Mouse (Mus musculus): ENCODE measurements at regions not wholly inside any gene's neighbourhood (a gene's known extent, or its start where the extent isn't known, plus 50 kb on each side); places are given as distances from the start of the nearest gene placed in this dataset.

DNA sequence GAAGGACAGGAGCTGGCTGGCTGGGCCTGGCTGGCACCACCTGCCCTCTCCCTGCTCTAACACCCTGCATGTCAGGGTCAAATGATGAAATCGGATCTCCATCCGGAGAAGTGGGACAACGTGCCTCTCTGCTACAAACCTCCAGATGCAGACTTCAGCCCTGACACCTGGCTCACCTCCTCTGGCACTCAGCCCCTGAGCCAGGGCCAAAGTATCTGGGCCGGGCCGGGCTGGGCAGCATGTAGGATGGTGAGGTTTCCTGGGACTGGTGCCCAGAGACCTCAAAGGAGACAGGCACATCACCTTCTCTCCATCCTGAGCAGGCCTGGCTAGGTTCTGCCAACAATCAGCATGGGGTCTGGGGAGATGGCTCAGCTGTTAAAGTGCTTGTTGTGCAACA is 113.5 kb downstream of the Tfcp2l1 start:
- Histone ChIP-seq H3K4me1 (replicated peaks; ENCODE audit: insufficient read depth, low read length) (no peaks in the 10 kb centered on the region), H3K4me3 (replicated peaks; ENCODE audit: low read depth, low read length) (no peak overlapping the region), H3K9ac (ENCODE audit: low read depth, low read length) (no peak overlapping the region), H3K27ac (no peak overlapping the region), H3K9me3 (replicated peaks; ENCODE audit: low read length) (no peaks in the 10 kb centered on the region; the same call in 1 of the 2 replicates), H3K4me2 (ENCODE audit: low read length) (no peak overlapping the region), H3K27me3 (ENCODE audit: insufficient read depth, low read length) (no peaks in the 10 kb centered on the region), H3K36me3 (ENCODE audit: insufficient read depth, low read length) (no peaks in the 10 kb centered on the region)
- no peak for ATAC-seq (replicated peaks; ENCODE audit: low FRiP score, low read depth)
- WGBS, result 62% methylated on average over 5 of the region's 5 CpGs
- DNase-seq (ENCODE audit: low spot score), result no peak
- no peak for TF ChIP-seq CTCF (IDR thresholded peaks at IDR 0.05; ENCODE audit: low read depth)

DNA sequence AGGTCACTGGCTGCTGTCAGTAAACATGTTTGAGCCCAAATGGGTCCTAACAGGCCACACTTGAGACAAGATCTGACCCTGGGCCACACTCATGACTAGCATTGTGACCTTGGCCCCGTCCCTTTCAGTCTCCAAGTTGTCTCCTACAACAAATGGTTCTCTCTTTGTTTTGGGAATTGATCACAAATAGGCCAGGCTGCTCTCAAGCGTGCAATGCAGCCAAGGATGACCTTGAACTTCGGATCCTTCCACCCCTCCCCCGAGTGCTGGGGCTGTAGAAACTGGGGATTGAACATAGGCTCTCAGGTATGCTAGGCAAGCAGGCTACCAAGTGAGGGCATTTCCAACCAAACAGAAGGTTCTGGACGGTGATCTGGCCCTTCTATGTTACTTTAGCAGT is 120.5 kb downstream of the Tfcp2l1 start:
- H3K9ac ChIP-seq (ENCODE audit: low read depth, low read length), result no peak overlapping the region
- no peak for DNase-seq (ENCODE audit: low spot score)
- H3K4me1 ChIP-seq (replicated peaks; ENCODE audit: insufficient read depth, low read length), result no peaks in the 10 kb centered on the region
- no peaks in the 10 kb centered on the region; the same call in 1 of the 2 replicates for H3K9me3 ChIP-seq (replicated peaks; ENCODE audit: low read length)
- no peaks in the 10 kb centered on the region for H3K36me3 ChIP-seq (ENCODE audit: insufficient read depth, low read length)
- no peak overlapping the region for H3K4me3 ChIP-seq (replicated peaks; ENCODE audit: low read depth, low read length)
- H3K4me2 ChIP-seq (ENCODE audit: low read length), result no peak overlapping the region
- H3K27ac ChIP-seq, result no peak overlapping the region
- ATAC-seq (replicated peaks; ENCODE audit: low FRiP score, low read depth), result no peak
- no peaks in the 10 kb centered on the region for H3K27me3 ChIP-seq (ENCODE audit: insufficient read depth, low read length)
- 54% methylated on average over 5 of the region's 5 CpGs for WGBS
- no peak for TF ChIP-seq CTCF (IDR thresholded peaks at IDR 0.05; ENCODE audit: low read depth)

GRCm38 (mm10) chr1:118752869-118753268 is 125.1 kb downstream of the Tfcp2l1 start:
- Histone ChIP-seq H3K36me3 (ENCODE audit: insufficient read depth, low read length) (no peaks in the 10 kb centered on the region), H3K9me3 (replicated peaks; ENCODE audit: low read length) (no peaks in the 10 kb centered on the region), H3K4me3 (replicated peaks; ENCODE audit: low read depth, low read length) (no peak overlapping the region), H3K4me1 (replicated peaks; ENCODE audit: insufficient read depth, low read length) (0 out of 2 replicates have a peak, but pooled peaks cover 14% of the 10 kb centered on the region), H3K9ac (ENCODE audit: low read depth, low read length) (no peak overlapping the region), H3K4me2 (ENCODE audit: low read length) (no peak overlapping the region), H3K27me3 (ENCODE audit: insufficient read depth, low read length) (no peaks in the 10 kb centered on the region), H3K27ac (no peak overlapping the region)
- WGBS, result 74% methylated on average over 3 of the region's 3 CpGs
- no peak for ATAC-seq (replicated peaks; ENCODE audit: low FRiP score, low read depth)
- no peak for TF ChIP-seq CTCF (IDR thresholded peaks at IDR 0.05; ENCODE audit: low read depth)
- DNase-seq (ENCODE audit: low spot score), result no peak

- WGBS, result 25% methylated on average over 9 of the region's 9 CpGs
- peak overlapping the region; percentile 81 for H3K27ac ChIP-seq
- peak; percentile 9; the same call in 1 of the 2 replicates for TF ChIP-seq CTCF (IDR thresholded peaks at IDR 0.05; ENCODE audit: low read depth)
These were observed 128.6 kb downstream of the Tfcp2l1 start for GRCm38 (mm10) chr1:118756171-118756865.

DNA sequence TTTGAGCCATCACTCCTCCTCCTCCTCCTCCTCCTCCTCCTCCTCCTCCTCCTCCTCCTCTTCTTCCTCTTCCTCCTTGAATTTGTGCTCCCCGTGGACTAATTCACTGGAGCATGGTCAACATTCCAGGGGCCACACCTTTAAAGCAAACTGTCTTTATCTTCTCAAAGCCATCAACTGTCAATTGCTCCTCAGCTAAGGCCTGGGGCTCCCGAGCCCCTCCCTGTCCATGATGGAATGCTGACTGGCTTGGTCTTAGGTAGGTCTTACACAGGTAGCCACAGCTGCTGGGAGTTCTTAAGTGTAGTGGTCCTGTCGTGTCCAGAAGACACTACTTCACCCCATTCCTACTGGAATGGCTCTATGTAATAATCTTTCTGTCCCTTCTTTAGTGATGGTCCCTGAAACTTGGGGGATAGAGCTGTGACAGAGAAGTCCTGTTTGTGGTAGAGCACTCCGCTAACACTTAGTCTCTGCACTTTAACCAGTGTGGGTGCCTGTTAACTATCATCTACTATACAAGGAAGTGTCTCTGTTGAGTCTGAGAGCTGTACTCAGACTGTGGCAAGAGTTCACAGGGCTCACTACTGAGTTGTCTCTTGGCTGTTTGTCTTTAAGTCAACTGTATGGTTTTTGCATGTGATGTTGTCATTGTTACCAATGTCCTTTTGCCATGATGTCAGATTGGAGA is 129.7 kb downstream of the Tfcp2l1 start:
- no peak for DNase-seq (ENCODE audit: low spot score)
- ATAC-seq (replicated peaks; ENCODE audit: low FRiP score, low read depth), result no peak
- Histone ChIP-seq H3K4me1 (replicated peaks; ENCODE audit: insufficient read depth, low read length) (0 out of 2 replicates have a peak, but pooled peaks cover 17% of the 10 kb centered on the region), H3K9me3 (replicated peaks; ENCODE audit: low read length) (no peaks in the 10 kb centered on the region), H3K4me2 (ENCODE audit: low read length) (no peak overlapping the region), H3K36me3 (ENCODE audit: insufficient read depth, low read length) (no peaks in the 10 kb centered on the region), H3K9ac (ENCODE audit: low read depth, low read length) (no peak overlapping the region), H3K27ac (peak overlapping the region; percentile 54; the same call in 1 of the 2 replicates), H3K4me3 (replicated peaks; ENCODE audit: low read depth, low read length) (no peak overlapping the region), H3K27me3 (ENCODE audit: insufficient read depth, low read length) (no peaks in the 10 kb centered on the region)
- no peak for TF ChIP-seq CTCF (IDR thresholded peaks at IDR 0.05; ENCODE audit: low read depth)
- 54% methylated on average over 4 of the region's 4 CpGs for WGBS

More at GRCm38 (mm10) chr1:118756171-118756865, 128.6 kb downstream of the Tfcp2l1 start:
- H3K4me1 ChIP-seq (replicated peaks; ENCODE audit: insufficient read depth, low read length), result 0 out of 2 replicates have a peak, but pooled peaks cover 17% of the 10 kb centered on the region
- no peak overlapping the region for H3K4me2 ChIP-seq (ENCODE audit: low read length)
- DNase-seq (ENCODE audit: low spot score) (peak; percentile 77), ATAC-seq (replicated peaks; ENCODE audit: low FRiP score, low read depth) (peak; percentile 75)
- no peaks in the 10 kb centered on the region for H3K27me3 ChIP-seq (ENCODE audit: insufficient read depth, low read length)
- no peak overlapping the region for H3K9ac ChIP-seq (ENCODE audit: low read depth, low read length)
- no peaks in the 10 kb centered on the region for H3K36me3 ChIP-seq (ENCODE audit: insufficient read depth, low read length)
- H3K9me3 ChIP-seq (replicated peaks; ENCODE audit: low read length), result no peaks in the 10 kb centered on the region
- H3K4me3 ChIP-seq (replicated peaks; ENCODE audit: low read depth, low read length), result no peak overlapping the region

GRCm38 (mm10) chr1:118758031-118758400 is 130.3 kb downstream of the Tfcp2l1 start:
- no peak for TF ChIP-seq CTCF (IDR thresholded peaks at IDR 0.05; ENCODE audit: low read depth)
- no peaks in the 10 kb centered on the region for H3K36me3 ChIP-seq (ENCODE audit: insufficient read depth, low read length)
- H3K9ac ChIP-seq (ENCODE audit: low read depth, low read length), result no peak overlapping the region
- H3K27me3 ChIP-seq (ENCODE audit: insufficient read depth, low read length), result no peaks in the 10 kb centered on the region
- 75% methylated on average over 4 of the region's 4 CpGs for WGBS
- H3K4me3 ChIP-seq (replicated peaks; ENCODE audit: low read depth, low read length), result no peak overlapping the region
- DNase-seq (ENCODE audit: low spot score) (no peak), ATAC-seq (replicated peaks; ENCODE audit: low FRiP score, low read depth) (no peak)
- no peaks in the 10 kb centered on the region for H3K9me3 ChIP-seq (replicated peaks; ENCODE audit: low read length)
- no peak overlapping the region for H3K4me2 ChIP-seq (ENCODE audit: low read length)
- 0 out of 2 replicates have a peak, but pooled peaks cover 17% of the 10 kb centered on the region for H3K4me1 ChIP-seq (replicated peaks; ENCODE audit: insufficient read depth, low read length)
- H3K27ac ChIP-seq, result no peak overlapping the region

Measured in kidney, postnatal 0 days (tissue).